Mouse (Mus musculus) testis, adult 2 months (tissue): ENCODE measurements around the gene Bsg. TPM values are rescaled to one million over a fixed set of nuclear protein-coding genes. Genes with fewer than 3 reads are reported as not detected.

Source experiments
- H3K27ac ChIP-seq: fragments of 200-500 bp; 2 replicates; pipeline ENCODE4 v1.5.1; 2012; ENCODE audit warnings: low read depth, low read length; ENCODE audit not compliant: control insufficient read depth, insufficient read depth
- H3K27me3 ChIP-seq: fragments of 200-500 bp; 2 replicates; pipeline ENCODE4 v1.6.1; 2012; ENCODE audit warnings: mild to moderate bottlenecking, low read length, moderate library complexity; ENCODE audit not compliant: control insufficient read depth, insufficient read depth
- H3K36me3 ChIP-seq: fragments of 200-500 bp; 2 replicates; pipeline ENCODE4 v1.6.1; 2012; ENCODE audit warnings: mild to moderate bottlenecking, low read length; ENCODE audit not compliant: control insufficient read depth, insufficient read depth
- H3K4me1 ChIP-seq: fragments of 200-500 bp; 2 replicates; pipeline ENCODE4 v1.6.1; 2012; ENCODE audit warnings: low read length; ENCODE audit not compliant: control insufficient read depth, insufficient read depth
- H3K4me3 ChIP-seq: fragments of 200-500 bp; 2 replicates; pipeline ENCODE4 v1.5.1; 2012; ENCODE audit warnings: low read depth, mild to moderate bottlenecking, low read length, moderate library complexity, mixed read lengths; ENCODE audit not compliant: control insufficient read depth
- CTCF ChIP-seq: fragments of 200-500 bp; IDR thresholded peaks from 2 replicates; pipeline ENCODE4 v1.5.1; 2012; ENCODE audit warnings: low read depth, mild to moderate bottlenecking, inconsistent platforms, low read length, moderate library complexity; ENCODE audit not compliant: control insufficient read depth, insufficient read depth, insufficient replicate concordance
- POLR2A ChIP-seq: fragments of 200-500 bp; IDR thresholded peaks from 2 replicates; pipeline ENCODE4 v1.6.1; 2012; ENCODE audit warnings: low read depth, mild to moderate bottlenecking, inconsistent platforms, low read length, moderate library complexity; ENCODE audit not compliant: control insufficient read depth
- polyA plus RNA-seq: library from polyadenylated mRNA; depleted of rRNA; stranded (reverse); fragments of >200 nt; gene quantifications from 2 replicates; pipeline ENCODE4 v1.2.3, GENCODE M21; 2012

Bsg gene
- polyA plus RNA-seq, 1 experiment = 920 TPM

DNA sequence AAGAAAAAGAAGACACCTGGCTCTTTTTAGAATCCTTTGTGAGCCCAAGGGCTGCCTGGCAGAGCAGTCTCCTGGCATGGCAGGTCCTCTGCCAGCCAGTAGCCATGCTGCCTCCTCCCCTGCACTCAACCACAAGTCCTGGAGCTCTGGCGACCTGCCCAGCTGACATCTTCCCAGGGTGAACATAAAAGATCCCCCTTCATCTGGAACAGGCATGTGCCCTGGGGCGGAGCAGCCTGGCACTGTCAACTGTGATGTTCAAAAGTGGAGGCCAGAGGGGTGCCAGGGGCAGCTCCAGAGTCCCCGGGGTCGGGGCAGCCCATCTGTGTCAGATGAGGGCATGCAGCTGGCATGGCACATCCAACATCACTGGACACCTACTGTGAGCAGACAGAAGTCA, 10.7 kb downstream of the Bsg start:
- no peak overlapping the region for H3K27ac ChIP-seq
- H3K27me3 ChIP-seq = no peaks in the 10 kb centered on the region
- H3K36me3 ChIP-seq = no peaks in the 10 kb centered on the region
- H3K4me3 ChIP-seq = no peak overlapping the region
- peaks cover 16% of the 10 kb centered on the region for H3K4me1 ChIP-seq
- TF ChIP-seq CTCF (no peak), POLR2A (no peak)

DNA sequence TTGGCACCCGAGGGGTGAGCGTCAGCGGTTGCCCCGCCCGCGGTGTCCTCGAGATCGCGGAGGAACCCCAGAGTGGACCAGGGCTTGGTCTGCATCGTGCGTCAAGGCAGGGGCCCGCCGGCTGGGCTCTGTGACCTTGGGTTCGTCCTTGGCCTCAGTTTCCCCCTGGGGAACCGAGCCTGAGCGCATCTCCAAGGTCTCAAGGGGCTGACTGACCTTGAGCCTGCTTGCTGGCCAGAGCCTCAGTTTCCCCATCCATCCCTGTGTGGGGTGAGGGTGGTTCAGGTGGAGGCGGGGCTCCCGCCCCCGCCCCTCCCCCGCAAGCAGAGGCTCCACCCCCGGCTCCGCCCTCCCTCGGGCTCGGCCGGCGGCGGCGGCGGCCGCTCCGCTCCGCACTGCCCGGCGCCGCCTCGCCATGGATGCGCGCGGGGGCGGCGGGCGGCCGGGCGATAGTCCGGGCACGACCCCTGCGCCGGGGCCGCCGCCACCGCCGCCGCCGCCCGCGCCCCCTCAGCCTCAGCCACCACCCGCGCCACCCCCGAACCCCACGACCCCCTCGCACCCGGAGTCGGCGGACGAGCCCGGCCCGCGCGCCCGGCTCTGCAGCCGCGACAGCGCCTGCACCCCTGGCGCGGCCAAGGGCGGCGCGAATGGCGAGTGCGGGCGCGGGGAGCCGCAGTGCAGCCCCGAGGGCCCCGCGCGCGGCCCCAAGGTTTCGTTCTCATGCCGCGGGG, 12.1 kb downstream of the Bsg start, which contains the start of gene Hcn2:
TSS of gene Hcn2 (plus strand) at position 381 of the 734 bp plus-strand sequence.
- Histone ChIP-seq H3K27ac (no peak within 1 kb of the TSS), H3K36me3 (no peaks in the 10 kb centered on the region), H3K4me3 (peak within 1 kb of the TSS; percentile 39), H3K27me3 (no peaks in the 10 kb centered on the region), H3K4me1 (peaks cover 16% of the 10 kb centered on the region)
- TF ChIP-seq POLR2A (no peak), CTCF (no peak)

DNA sequence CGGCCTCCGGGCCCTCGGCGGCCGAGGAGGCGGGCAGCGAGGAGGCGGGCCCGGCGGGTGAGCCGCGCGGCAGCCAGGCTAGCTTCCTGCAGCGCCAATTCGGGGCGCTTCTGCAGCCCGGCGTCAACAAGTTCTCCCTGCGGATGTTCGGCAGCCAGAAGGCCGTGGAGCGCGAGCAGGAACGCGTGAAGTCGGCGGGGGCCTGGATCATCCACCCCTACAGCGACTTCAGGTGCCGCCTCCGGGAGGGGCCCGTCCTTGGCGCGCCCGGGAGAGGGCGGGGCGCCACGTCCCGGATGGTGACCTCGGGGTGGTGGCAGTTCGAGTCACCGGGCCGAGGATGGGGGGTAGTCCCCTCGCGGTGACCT, 12.7 kb downstream of the Bsg start:
- Histone ChIP-seq H3K4me1 (peaks cover 16% of the 10 kb centered on the region), H3K27ac (no peak overlapping the region), H3K27me3 (no peaks in the 10 kb centered on the region), H3K36me3 (no peaks in the 10 kb centered on the region), H3K4me3 (peak overlapping the region; percentile 32; the same call in 1 of the 2 replicates)
- no peak for TF ChIP-seq POLR2A
- TF ChIP-seq CTCF = no peak

- Histone ChIP-seq H3K27ac (no peak overlapping the region), H3K36me3 (no peaks in the 10 kb centered on the region), H3K27me3 (no peaks in the 10 kb centered on the region), H3K4me1 (peaks cover 16% of the 10 kb centered on the region), H3K4me3 (no peak overlapping the region; the same call in 1 of the 2 replicates)
- TF ChIP-seq POLR2A = no peak
- no peak for TF ChIP-seq CTCF
These were observed 13.5 kb downstream of the Bsg start for GRCm38 (mm10) chr10:79717640-79718357.

DNA sequence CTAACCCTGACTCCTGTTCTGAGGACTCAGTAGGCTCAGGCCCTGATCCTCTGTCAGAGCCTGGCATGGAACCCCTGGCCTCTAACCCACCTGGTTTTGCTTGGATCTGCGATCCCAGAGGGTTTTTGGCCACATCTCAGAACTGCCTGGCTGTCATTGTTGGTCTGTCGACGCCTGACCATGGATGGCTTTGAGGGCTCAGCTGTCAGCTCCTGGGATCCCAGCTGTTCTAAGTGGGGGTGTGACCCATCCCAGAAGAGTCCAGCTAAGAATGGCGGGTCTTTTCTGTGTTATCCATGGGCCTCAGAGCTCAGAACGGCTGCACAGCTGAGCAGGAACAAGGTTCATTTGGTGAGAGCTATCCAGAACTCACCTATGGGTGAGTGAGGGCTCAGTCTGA, 16.8 kb downstream of the Bsg start:
- no peaks in the 10 kb centered on the region for H3K36me3 ChIP-seq
- H3K27ac ChIP-seq = no peak overlapping the region
- H3K4me1 ChIP-seq = peaks cover 11% of the 10 kb centered on the region
- H3K4me3 ChIP-seq = no peak overlapping the region
- TF ChIP-seq POLR2A (no peak), CTCF (no peak)
- no peaks in the 10 kb centered on the region for H3K27me3 ChIP-seq

GRCm38 (mm10) chr10:79723047-79723446, 18.8 kb downstream of the Bsg start:
- Histone ChIP-seq H3K27ac (no peak overlapping the region), H3K36me3 (no peaks in the 10 kb centered on the region), H3K4me3 (no peak overlapping the region), H3K27me3 (no peaks in the 10 kb centered on the region), H3K4me1 (no peaks in the 10 kb centered on the region; the same call in 1 of the 2 replicates)
- TF ChIP-seq CTCF = no peak
- no peak for TF ChIP-seq POLR2A

DNA sequence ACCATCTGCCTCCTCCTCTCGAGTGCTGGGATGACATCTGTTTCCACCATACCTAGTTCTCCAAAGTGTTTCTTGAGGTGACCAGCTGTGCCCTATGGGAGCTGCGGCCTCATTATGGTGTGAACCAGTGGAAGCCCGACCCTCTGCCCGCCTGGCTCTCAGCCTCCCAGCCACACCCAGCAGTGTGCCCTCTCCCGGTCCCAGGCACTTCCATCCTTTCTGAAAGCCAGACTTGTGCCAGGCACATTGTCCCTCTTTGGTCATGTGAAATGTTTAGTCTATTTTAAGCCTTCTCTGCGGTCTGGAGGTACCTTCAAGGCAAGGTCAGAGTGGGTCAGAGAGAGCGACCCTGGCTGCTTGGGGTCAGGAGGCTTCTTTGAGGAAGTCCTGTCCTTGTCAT, 19.4 kb downstream of the Bsg start:
- no peak overlapping the region for H3K27ac ChIP-seq
- no peaks in the 10 kb centered on the region for H3K27me3 ChIP-seq
- no peaks in the 10 kb centered on the region for H3K4me1 ChIP-seq
- H3K4me3 ChIP-seq = no peak overlapping the region
- TF ChIP-seq CTCF (no peak), POLR2A (no peak)
- no peaks in the 10 kb centered on the region for H3K36me3 ChIP-seq

GRCm38 (mm10) chr10:79726090-79726489, 21.8 kb downstream of the Bsg start:
- no peaks in the 10 kb centered on the region for H3K27me3 ChIP-seq
- H3K4me1 ChIP-seq = no peaks in the 10 kb centered on the region
- H3K4me3 ChIP-seq = no peak overlapping the region
- H3K27ac ChIP-seq = no peak overlapping the region
- H3K36me3 ChIP-seq = no peaks in the 10 kb centered on the region
- no peak for TF ChIP-seq POLR2A
- peak; percentile 54; the same call in 1 of the 2 replicates for TF ChIP-seq CTCF
